Mouse (Mus musculus): ENCODE results near the gene Ccdc78. TPM values are rescaled to one million over a fixed set of nuclear protein-coding genes. Genes with fewer than 3 reads are reported as not detected.
A peak's percentile ranks its signal among the peaks of the same experiment; 100 is the strongest.
"Not testable (repeated sequence)": the region's sequence is repeated elsewhere in the genome, so short reads cannot be mapped to it uniquely, and the experiment has no call there.

Gene Ccdc78
- total RNA-seq (2014; fragmentation: Nextera tagmentation) (0.45 TPM in 1 of 2 replicates, not detected in the other), total RNA-seq (2017) (0.52 TPM in 1 of 2 replicates, not detected in the other)

DNA sequence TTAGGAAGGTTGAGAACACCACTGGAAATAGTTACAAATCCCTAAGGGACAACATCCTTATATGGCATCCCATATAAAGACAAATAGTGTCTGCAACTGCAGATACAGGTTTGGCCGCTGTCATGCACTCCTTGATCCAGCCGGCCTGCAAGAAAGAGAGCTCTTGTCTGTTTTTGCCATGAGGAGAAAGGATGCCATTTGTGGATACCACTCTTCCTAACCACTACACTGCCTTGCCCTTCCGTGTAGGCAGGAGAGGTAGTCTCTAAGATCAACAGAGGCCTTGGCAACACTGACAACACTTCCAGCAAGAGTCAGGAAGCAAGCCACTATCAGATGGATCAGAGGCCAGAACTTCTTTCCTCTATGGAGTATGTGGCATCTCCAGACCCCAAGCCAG, at the start of gene Ccdc78:
Gene Ccdc78, plus strand, starts transcription at position 301 of the 400 bp plus-strand sequence.
- ATAC-seq (replicated peaks; ENCODE audit: poor library complexity, severe bottlenecking), result no peak

DNA sequence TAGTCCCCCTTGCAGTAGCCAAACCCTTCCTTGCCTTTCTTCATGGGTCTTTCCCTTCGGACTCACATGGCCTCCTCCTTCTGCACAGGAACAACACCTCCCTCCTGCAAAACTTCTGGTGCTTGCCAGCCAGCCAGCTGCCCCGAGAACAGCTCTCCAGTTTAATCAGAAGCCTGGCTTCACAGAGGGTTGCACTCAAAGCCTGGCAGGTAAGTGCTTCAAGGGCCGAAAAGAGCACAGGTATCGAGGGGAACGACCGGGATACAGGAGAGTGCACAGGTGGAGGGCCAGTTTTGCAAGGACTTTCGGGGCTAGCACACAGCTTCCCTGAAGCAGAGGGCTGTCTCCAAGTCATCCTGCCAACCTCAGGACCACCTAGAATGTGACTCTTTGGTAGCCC, 47.5 kb upstream of the Ccdc78 start:
- ATAC-seq (replicated peaks; ENCODE audit: poor library complexity, severe bottlenecking), result no peak

DNA sequence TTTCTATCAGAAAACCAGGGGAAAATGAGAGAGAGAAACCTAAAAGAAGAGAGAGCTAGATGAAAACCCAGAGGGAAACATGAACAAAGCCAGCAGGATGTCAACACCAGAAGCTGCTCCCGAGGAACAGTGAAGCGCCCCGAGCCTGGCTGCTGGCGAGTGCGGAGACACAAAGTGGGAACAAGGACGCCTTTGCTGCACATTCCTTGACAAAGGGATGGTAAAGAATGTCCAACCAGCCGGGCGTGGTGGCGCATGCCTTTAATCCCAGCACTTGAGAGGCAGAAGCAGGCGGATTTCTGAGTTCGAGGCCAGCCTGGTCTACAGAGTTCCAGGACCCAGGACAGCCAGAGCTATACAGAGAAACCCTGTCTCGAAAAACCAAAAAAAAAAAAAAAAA, 44.9 kb upstream of the Ccdc78 start:
- not testable (repeated sequence) for ATAC-seq (replicated peaks; ENCODE audit: poor library complexity, severe bottlenecking)

DNA sequence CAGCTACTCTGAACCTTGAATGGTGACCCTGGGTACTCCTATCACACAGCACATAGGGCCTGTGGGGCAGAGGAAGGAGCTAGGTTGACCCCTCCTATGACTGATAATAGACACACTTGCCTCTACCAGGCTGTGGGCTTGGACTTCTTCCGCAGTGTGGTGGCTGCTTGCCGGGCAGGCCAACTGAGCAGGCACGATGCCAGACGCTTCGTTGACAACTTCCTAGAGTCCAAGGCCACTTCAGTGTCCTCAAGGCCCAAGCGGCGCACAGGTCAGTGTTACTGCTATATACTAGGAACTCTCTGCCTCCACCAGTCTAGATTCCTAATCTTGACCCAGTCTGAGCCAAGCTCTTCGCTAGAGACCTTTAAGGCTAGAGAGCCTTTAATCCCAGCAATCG, 42.5 kb upstream of the Ccdc78 start:
- ATAC-seq (replicated peaks; ENCODE audit: poor library complexity, severe bottlenecking), result no peak

DNA sequence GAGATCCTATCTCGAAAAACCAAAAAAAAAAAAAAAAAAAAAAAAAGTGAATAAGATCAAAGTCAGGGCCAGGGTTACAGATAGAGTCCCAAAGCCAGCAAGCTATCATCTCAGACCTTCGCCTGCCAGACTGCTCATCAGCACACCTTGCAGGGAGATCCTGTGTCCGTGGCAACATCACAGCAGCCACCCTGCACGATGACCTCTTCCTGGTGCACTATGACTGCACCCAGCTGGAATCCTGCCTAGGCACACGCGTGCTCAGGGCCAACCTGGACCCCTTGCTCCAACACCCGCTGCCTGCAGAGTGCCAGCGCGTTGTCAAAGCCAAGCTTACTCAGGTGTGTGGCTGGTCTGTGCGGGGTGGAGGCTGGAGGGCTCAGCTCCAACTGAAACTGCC, 42.1 kb upstream of the Ccdc78 start:
- no peak for ATAC-seq (replicated peaks; ENCODE audit: poor library complexity, severe bottlenecking)

DNA sequence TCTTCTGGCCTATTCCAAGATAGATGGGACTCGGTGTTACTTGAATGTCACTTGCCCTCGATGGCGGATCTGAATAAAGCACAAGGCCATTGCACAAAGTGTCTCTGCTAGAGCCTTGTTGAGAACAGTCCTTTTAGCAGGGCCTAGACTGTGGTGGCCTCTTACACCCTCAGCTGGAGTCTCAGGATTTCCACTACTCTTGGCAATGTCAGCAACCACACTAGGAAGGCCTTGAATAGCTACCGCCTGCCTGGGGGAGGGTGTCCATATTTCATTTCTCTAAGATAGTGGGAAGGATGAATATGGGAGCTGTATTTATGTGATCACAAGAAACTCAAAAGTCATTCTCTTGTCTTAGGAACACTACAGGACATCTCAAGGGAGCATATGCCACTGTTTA, 38.1 kb upstream of the Ccdc78 start:
- ATAC-seq (replicated peaks; ENCODE audit: poor library complexity, severe bottlenecking), result no peak

DNA sequence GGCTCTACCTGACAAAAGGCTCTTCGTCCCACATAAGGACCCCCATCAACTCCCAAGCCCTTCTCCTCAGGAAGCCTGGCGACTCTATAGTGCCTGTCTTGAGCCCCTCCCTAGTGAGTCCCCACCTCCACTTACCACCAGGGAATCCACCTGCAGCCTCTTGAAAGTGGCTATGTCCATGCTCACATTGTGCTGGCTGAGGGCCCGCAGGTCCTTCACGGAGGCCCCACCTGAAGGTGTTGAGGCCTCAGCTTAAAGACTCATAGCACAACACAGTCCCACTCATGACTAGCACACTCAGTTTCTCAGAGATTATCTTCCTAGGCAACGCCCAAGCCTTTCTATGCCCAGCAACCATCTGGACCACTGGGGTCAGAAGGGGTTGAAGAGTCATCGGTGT, 37.1 kb upstream of the Ccdc78 start:
- no peak for ATAC-seq (replicated peaks; ENCODE audit: poor library complexity, severe bottlenecking)

DNA sequence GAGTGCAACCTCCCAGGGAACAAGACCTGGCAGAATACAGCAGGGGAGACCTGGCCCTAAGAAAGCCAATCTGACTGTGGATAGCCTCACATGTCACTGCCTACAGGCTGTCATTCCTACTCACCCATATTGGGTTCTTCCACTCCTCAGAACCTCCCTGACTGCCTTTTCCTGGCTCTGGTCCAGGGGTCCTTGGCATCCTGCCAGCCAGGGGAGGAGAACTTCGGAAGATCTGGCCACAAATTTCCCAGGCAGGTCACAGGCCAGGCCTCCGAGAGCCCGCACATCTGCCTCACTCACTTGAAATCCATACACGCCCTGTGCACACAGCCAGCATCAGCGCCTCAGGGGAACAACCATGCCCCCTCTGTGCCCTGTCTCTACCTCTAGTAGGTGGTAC, 34.9 kb upstream of the Ccdc78 start:
- no peak for ATAC-seq (replicated peaks; ENCODE audit: poor library complexity, severe bottlenecking)

DNA sequence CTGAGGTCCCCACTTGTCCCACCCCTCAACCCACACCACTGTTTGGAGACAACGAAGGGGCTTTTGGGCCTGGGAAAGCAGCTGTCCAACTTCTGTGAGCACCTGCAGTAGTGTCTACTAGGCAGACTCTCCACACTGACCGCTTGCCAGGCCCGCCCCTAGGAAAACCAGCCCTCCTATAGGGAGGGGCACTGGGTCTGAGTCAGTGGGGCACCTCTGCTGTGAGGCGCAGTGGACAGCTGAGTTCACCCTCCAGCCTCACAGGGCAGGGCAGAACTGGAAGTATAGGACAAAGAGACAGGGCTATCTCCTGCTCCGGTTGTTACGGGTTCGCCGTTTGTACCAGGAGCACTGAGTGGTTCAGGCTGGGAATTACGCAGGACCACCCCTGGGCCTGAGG, 32.1 kb upstream of the Ccdc78 start, which contains the start of gene Msln:
Gene Msln, minus strand, starts transcription at position 138 of the 400 bp plus-strand sequence.
- ATAC-seq (replicated peaks; ENCODE audit: poor library complexity, severe bottlenecking), result no peak

DNA sequence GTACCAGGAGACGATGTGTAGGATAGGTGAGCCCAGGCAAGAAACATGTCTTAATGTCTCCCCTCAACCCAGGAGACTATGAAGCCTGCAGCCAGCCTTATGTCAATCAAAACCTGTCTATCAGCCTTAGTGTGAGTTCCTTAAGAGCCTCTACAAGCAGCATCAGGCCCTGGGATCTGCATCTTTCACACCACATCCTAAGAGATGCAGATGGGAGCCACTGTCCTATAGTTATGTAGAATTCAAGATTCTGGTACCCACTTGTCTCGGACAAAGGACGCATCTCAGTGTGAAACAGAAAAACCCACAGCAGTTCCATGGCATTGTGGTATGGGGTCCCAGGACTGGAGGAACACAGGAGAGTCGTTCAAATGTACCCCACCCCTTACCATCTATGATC, 31.3 kb upstream of the Ccdc78 start:
- no peak for ATAC-seq (replicated peaks; ENCODE audit: poor library complexity, severe bottlenecking)

DNA sequence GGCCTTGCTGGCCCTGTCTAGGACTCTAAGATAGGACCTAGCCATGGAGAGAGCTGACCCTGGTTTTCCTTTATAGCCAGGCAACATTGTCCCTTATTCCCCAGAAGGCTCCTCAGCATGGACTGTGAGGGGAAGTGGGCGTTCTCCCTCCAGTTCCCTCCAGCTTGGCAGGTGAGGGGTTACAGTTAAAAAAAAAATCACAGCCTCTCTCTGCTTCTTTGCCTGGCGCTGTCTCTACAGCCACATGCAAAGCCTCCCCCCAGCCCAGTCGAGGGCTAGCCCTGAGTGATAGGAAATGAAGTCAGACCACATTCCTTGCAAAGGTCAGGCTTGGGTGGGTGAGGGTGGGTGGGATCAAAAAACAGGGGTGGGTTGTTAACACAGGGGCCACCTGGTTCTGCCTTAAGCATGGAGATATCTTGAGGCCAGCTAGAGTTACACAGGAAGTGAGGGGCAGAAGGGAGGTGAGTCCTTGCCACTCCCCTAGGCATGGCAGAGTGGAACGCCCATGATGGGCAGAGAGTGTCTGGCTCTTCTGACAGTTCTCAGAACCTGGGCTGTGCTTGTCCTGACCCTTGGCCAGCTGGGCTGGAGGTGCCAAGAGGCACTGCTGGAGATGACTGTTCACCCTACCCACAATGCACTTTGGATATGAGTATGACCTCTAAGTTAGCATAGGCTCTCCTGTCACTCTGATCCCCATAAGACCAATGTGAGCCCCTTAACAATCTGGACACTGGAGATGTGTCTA, 30.6 kb upstream of the Ccdc78 start:
- ATAC-seq (replicated peaks; ENCODE audit: poor library complexity, severe bottlenecking), result no peak

DNA sequence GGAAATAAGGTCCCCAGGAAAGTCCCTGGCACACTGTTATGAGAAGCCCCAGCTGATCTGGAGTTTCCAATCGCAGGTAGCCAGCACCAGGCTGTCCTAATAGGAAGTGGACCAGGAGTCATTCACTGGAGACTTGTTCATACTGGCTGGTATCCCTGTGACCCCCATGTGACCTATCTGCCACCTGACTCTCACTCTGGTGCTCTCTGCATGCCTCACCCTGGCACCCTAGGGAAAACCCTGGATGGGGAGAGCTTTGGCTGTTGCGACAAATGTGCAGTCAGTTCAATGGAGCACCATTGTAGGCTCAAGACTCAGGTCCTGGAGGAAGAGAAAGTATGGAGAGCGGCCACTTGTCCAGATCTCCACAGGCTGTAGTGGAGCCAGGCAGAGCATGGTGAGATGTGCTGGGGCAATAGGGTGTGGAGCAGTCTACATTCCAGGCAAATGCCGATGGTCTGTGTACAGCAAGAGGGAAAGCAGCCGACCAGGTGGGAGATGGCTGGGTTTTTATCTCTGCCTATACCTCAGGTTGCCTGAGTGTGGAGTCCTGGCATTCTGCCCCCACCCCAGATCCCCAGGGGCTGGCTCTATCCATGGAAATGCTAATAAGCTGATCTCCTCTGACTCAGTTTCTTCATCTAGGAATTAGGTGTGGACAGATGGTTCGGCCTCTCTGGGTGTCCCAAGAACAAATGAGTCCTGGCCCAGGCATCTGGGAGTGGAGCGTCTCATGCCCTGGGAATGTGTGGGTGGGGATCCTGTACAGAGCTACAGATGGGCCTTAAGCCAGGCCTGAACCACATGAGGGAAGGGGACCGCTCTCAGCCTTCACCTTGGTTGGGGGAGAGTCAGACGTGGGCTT, 29.8 kb upstream of the Ccdc78 start:
- no peak for ATAC-seq (replicated peaks; ENCODE audit: poor library complexity, severe bottlenecking)

DNA sequence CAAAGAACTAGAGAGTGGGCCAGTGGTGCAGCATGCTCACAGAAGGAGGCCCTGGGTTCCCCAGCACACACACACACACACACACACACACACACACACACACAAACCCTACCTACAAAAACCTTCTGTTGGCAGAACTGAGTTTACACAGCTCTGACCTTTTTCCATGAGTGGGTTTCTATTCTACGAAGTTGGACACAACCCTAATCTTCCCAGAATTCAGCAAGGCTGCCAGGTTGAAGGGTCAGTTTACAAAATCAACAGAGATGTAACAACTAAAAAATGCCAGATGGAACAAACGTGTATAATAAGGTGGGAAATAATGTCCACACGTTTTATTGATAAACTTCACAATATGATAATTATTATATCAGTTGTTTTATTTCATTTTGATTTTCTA, 28.7 kb upstream of the Ccdc78 start:
- no peak for ATAC-seq (replicated peaks; ENCODE audit: poor library complexity, severe bottlenecking)

DNA sequence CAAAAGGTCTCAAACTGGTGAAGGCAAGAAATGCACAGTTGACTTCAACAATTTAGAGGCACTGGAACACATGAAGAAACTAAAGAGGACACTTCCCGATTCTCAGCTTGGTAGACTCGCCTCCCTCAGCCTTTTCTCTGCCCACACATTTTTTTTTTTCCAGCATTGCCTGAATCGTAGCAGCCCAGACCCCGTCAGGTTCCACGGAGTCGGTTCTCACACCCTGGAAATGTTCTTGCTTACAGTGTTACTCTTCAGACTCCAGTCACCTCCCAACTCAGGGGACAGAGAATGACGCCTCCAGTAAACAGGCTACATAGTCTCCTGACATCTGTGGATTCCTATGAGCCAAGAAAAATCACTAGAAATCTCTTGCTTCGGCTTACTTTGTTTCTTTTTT, 26.2 kb upstream of the Ccdc78 start:
- ATAC-seq (replicated peaks; ENCODE audit: poor library complexity, severe bottlenecking), result no peak

DNA sequence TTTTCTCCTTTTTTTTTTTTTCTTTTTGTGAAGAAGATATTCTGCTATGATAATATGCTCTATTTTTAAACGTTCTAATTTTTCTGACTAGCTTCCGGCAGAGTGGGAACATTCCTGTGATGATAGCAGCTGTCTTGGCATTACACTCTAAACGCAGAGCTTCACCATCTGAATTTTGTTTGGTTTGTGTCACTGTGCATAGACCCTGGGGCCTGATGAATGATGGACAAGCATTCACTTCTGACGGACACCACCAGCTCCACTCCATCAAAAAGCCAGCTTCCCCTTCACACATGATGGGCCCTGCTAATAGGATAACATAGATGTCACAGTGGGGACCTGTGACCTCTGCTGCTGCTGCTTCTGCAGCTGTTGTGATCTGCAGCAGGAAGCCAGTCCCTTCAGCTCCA, 24.8 kb upstream of the Ccdc78 start:
- no peak for ATAC-seq (replicated peaks; ENCODE audit: poor library complexity, severe bottlenecking)

DNA sequence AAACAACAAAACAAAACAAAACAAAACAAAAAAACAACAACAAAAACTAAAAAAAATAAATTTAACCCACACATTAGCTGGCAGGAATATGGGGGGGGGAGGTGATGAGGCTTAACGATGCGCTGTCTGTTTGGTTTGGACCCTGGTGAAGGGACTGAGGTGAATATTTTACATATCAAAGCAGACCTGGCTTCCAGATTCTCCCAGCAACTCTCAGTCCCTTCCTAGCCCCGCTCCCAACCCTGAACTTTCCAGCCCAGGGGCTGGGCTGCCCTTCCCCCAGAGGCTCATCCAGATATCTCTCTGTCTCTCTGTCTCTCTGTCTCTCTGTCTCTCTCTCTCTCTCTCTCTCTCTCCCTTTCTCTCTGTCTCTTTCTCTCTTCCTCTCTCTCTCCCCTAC, 23.8 kb upstream of the Ccdc78 start:
- no peak for ATAC-seq (replicated peaks; ENCODE audit: poor library complexity, severe bottlenecking)

DNA sequence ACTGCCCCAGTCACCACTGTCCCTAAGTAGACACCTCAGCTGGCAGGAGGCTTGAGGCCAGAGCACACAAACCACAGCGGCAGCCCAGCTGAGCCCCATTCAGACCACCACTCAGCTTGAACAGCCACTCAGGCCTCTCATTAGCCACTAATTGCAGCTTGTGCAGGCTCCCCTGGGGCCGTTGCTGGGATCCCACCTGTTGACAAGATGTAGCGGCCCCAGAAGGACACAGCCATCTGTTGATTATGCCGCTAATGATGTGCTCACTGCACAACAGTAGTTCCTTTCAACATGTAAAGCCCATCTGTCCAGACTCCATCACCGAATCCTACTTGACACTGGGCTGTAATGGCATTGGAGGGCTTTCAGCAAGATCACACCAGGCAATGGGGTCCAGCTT, 20.5 kb upstream of the Ccdc78 start:
- no peak for ATAC-seq (replicated peaks; ENCODE audit: poor library complexity, severe bottlenecking)

DNA sequence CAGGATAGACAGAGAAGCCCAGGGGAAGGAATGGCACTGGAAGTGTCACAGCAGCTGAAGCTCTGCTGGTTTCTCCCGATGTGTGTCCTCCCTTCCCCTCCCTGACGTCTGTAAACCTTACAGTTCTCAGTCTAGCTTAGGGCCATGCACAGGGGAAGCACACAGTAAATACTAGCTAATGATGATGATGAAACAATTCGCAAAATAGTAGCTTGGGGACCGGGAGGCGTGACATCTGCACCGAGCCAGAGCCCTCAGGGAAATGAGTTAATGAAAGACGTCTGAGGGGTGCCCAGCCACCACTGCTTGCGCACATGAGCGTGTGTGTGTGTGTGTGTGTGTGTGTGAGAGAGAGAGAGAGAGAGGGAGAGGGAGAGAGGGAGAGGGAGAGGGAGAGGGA, 17.0 kb upstream of the Ccdc78 start:
- no peak for ATAC-seq (replicated peaks; ENCODE audit: poor library complexity, severe bottlenecking)

DNA sequence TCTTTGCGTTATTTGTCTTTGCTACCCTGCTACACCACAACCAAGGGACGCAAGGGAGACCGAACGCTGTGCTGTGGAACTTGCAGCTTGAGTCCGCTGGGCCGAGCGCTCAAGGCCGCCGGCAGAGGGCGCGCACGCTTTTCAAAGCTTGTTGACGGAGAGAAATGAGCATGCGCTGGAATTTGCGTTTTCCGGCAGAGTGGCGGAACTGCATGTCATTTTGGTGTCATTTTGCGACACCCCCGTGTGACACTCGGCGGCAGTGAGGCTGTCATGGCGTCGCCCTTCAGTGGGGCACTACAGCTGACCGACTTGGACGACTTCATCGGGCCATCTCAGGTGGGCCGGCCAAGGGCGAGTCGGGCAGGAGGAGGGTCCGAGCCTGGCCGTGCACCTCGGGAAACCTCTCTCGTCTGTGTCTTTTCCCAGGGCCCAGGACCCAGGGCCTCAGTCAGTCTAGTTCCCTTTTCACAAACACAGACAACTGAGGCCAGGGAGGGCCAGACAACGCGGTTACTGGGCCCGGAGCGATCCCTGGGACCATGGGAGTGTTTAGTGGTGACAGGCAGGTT, 12.7 kb upstream of the Ccdc78 start, which contains the start of gene Narfl:
Gene Narfl, plus strand, starts transcription at position 228 of the 572 bp plus-strand sequence.
- peak; percentile 97 for ATAC-seq (replicated peaks; ENCODE audit: poor library complexity, severe bottlenecking)

DNA sequence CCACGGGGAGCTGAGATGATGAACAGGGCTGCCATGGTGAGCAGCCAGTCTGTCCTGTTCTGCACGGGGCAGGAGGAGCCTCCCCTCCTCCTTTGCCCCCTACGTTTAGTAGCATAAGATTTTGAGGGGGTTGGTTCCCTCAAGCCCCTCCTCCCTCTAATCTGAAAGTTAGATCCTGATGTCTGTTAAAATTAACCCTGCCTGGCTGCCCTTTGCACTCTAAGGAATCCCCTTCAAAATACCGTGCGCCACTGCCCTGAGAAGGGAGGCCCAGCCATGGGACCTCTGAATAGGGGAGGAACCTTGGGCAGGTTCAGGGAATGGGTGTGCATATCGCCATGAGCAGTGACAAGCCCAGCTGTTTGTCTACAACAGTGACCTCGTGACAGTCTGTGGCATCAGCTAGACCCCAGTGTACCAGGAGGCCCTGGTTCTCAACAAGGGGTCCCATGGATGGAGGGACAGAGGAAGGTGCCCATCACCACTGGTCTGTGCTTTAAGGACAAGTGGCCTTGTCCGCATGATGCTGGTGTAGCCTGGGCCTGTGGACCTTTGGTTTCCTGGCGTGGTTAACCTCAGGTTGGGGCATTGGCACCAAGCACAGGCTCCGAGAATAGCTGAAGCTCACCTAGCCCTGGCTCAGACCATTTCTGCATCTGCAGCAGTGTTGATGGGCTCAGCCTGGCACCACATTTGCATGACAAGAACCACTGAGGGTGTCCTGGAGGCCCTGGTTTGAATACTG, 10.9 kb upstream of the Ccdc78 start:
- no peak for ATAC-seq (replicated peaks; ENCODE audit: poor library complexity, severe bottlenecking)
